Mouse (Mus musculus): ENCODE results near the gene Hnrnpk.
"Not testable (repeated sequence)": the region's sequence is repeated elsewhere in the genome, so short reads cannot be mapped to it uniquely, and the experiment has no call there.

Gene Hnrnpk

DNA sequence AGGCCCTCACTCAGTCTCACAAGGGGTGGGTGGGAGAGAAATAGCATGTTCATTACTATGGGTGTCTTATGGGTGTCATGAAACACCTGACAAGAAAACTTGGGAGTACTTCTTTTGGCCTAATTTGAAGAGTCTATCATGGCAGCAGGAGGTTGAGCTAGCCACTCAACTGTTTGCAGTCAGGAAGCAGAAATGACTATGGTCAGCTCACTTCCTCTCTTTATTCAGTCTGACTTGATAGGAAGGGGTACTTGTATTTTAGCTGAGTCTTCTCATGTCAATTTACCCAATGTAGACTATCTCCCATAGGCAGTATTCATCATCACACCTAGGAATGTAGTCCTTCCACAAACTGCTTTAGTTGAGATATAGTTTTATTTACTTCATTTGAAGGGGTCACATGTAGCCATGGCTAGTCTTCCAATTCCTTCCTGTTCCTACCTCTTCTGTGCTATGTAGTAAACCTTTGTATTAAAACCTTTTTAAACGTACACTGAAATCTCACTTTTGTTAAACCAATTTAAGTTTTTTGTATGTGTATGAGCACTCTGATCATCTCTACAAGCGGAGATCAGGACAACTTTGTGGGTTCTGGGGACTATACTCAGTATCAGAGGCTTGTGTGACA lies 13.7 kb downstream of the Hnrnpk start:
- in situ Hi-C loops (cut with MboI, MseI) = loop anchor here (25.0 kb wide), 1 partner anchor 227 kb away; the partner anchor contains the start of gene Idnk

DNA sequence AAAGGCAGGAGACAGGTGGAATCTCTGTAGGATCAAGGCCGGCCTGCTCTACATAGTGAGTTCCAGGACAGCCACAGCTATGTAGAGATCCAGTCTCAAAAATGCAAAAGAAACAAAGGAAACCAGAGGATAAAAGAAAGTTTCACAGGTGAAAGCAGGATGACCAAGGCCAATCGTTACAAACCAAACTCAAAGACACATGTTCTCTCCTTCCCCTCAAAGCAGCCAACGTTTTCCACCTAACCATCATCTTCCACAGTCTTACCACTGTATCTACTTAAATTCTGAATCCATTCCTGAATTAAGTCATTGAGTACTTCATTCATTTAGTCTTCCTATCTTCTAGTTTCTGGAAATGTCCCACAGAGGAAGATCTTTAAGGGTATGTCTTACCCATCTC lies 14.8 kb downstream of the Hnrnpk start:
- in situ Hi-C loops (cut with MboI, MseI) = loop anchor here (25.0 kb wide), 1 partner anchor 226 kb away; the partner anchor contains the start of gene Idnk

DNA sequence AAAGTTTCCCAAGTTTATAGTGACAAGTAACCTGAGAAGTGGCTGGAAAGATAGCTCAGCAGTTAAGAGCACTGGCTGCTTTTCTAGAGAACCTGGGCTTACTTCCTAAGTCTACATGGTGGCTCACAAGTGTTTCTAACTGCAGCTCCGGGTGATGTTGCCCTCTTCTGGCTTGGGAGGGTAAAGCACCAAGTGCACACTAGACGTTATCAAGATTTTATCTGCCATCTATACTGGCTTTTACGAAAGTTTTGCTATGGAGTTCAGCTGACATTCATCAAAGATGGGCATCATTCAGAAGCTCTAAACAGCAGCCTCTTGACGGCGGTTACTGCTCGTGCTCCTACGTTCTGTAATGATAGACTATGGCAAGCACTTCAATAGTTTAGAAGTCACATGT lies 15.2 kb downstream of the Hnrnpk start:
- in situ Hi-C loops (cut with MboI, MseI) = loop anchor here (25.0 kb wide), 1 partner anchor 226 kb away; the partner anchor contains the start of gene Idnk

DNA sequence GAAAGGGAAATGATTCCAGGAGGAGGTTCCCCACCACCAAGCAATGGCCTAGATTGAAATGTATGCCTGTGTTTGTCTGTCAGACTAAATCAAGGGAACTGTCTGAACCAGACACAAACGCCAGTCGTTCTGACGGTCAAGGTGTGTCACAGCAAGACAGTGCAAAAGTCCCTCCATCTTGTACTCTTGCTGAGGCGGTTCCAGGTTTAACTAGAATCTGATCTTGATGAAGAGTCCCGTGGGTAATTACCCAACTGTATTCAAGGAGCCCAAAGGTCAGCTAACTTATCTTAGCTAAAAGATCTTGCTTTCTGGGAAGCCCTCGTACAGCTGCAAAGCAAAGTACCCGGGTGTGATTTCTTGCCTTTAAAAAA lies 17.6 kb downstream of the Hnrnpk start:
- in situ Hi-C loops (cut with MboI, MseI) = loop anchor here (25.0 kb wide), 1 partner anchor 223 kb away; the partner anchor contains the start of gene Idnk

DNA sequence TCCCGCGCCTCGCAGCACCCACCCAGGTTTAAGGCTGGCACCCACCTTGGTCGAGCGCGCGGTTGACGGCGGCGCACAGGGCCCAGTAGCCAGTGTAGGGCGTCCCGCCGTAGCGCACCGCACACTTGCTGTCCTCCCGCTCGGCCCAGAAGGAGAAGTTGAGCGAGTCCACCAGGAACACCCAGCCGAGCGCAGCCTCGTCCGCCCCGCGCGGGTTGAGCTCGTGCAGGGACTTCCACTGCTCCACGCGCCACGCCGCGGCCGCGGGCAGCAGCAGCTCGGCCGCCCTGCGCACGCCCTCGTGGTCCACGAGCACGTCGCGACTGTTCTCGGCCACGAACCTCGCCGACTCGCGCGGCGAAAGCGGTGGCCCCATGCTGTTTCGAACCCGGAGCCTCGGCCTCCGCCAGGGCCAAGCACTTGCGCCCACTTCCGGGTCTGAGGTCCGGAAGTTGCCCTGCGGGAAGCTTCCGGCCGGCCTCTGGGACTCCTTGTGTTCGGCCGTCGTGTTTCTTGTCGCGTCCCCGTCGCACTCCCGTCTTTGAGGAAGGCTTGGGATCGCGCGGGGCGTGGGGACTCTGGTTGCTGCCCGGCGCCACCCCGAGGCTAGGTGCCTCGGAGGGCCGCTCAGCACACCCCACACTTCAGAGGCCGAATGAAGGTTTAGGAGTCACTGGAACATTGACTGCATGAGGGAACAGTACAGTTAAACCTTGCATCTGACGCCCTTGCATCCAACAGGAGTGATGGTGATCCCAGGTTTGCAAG lies 18.2 kb downstream of the Hnrnpk start, which contains the start of gene 2210016F16Rik:
Gene 2210016F16Rik (minus strand): TSS at position 447 of the 768 bp plus-strand sequence.
- in situ Hi-C loops (cut with MboI, MseI) = loop anchor here (25.0 kb wide), 1 partner anchor 223 kb away; the partner anchor contains the start of gene Idnk

DNA sequence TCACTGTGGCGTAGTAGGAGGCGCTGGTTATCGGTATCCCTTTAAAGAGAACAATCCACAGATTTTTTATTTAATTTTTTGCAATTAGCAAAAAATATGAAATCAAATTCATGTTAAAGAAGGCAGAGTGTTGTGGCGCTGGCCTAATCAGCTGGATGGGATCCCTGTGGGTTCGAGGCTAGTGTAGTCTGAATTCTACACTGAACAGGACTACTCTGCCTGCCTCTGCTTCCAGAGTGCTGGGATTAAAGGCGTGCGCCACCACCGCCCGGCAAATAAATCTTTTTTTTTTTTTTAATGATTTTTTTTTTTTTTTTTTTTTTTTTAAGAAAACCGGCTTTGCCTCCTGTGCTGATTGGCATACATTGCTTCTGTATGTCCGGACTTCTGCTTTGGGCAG lies 18.8 kb downstream of the Hnrnpk start:
- in situ Hi-C loops (cut with MboI, MseI) = loop anchor here (25.0 kb wide), 1 partner anchor 222 kb away; the partner anchor contains the start of gene Idnk

DNA sequence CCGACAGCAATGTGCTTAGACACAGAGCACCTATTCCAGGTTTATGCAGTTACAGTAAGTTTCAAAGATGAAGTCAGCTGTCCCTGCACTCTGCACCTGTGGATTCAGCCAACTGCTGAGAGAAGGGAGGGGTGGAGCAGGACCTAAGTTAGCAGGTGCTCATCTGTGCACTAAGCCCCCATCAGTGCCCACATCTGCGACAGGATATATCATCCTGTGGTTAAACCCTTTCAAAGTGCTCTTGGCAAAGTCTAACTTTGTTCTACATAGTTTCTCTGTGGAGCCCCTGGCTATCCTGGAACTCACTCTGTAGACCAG lies 30.0 kb downstream of the Hnrnpk start:
- in situ Hi-C loops (cut with MboI, MseI) = no loop called here

DNA sequence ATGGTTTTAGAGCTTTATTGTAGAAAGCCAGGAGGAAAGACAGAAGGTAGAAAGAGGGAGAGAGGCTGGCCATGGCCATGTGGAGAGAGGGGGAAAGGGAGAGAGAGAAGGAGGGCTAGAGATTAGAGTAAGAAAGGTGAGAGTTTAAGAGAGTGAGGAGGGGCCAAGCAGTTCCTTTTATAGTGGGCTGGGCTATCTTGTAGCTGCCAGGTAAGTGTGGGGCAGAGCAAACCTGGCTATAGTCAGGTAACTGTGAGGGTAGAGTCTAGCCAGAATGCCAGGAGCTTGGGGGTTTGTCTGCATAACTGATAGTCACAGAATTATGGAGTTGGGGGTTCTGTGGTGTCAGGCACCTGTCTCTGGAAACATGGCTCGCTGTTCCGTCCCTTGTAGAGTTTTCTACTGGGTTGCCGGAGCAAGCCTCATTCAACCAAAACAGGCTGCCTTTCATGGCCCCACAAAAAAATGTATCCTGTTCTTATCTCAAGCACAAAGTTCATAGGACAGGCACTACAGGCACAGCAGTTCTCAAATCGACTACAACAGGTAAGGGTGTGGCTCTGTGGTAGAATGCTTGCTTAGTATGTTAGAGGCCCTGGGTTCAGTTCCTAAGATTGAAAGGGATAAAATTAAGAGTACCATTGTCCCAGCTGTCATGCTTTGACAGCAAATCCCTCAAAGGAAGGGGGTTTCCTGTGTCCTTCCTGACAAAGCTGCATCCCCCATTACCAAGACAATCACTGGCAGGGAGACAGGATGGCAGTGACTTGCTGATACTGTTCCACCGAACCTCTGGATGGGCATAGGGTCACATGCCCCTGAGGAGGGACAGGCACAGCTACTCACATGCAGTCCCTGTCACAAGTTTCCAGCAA lies 30.6 kb downstream of the Hnrnpk start:
- in situ Hi-C loops (cut with MboI, MseI) = no loop called here

DNA sequence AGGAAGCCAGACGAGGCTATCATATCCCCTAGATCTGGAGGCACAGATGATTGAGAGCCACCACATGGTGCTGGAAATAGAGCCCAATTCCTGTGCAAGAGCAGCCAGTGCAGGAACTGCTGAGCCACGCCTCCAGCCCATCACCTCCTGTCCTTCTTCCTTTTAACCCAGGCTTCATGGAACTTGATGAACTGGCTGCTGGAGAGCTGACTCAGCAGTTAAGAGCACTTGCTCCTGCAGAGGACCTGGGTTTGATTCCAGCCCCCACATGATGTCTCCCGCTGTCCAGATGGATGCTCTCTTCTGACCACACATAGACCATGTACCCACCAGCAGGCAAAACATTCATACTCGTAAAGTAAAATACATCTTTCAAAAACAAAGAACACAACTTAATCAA lies 34.3 kb downstream of the Hnrnpk start:
- in situ Hi-C loops (cut with MboI, MseI) = no loop called here

DNA sequence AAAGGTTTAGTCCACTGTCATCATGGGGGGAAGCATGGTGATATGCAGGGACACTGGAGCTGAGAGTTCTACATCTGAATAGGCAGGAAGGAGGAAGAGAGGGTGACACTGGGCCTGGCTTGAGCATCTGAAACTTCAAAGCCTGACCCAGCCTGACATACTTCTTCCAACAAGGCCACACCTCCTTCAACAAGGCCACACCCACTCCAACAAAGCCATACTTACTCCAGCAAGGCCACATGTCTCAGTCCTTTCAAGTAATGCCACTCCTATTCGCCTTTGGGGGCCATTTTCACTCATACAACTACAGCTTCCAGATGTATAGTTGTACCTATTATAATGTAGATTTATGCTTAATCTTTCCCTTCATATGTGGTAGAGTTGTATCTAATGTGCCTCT lies 35.5 kb downstream of the Hnrnpk start:
- in situ Hi-C loops (cut with MboI, MseI) = no loop called here

DNA sequence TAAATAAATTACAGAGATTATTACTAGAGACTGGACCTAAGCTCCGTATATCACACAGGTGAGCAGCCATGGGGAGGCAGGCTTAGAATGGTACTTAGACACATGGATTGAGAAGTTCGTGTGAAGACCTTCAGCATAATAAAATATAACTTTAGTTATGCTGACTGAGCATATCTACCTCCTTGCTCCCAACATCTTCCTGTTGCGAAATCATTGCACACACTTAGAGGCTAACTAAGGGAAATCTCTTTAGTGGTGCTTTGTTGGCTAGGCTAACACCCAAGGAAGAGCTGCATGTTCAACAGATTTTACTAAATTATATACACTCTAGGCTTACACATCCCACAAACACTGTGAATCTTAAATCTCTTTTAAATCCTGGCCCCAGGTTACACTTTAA lies 36.8 kb downstream of the Hnrnpk start:
- in situ Hi-C loops (cut with MboI, MseI) = no loop called here

DNA sequence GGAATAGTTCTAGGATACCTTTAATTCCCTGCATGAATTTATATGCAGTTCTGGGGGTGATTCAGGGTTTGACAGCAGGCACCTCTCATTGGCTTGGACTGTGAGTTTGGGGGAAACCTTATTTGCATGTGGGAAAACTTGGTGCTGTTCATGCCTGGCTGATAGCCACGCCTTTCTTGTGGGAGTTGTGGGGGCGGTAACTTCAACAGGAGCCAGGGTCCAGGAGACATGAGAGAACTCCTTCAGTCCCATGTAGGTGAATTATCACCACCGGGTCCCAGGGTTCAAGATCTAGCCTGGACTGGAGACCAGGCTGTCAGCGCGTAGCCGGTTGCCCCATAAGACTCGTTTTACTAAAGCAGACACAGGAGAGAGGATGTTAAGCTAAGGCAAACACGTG lies 38.0 kb downstream of the Hnrnpk start:
- in situ Hi-C loops (cut with MboI, MseI) = not testable (repeated sequence)

DNA sequence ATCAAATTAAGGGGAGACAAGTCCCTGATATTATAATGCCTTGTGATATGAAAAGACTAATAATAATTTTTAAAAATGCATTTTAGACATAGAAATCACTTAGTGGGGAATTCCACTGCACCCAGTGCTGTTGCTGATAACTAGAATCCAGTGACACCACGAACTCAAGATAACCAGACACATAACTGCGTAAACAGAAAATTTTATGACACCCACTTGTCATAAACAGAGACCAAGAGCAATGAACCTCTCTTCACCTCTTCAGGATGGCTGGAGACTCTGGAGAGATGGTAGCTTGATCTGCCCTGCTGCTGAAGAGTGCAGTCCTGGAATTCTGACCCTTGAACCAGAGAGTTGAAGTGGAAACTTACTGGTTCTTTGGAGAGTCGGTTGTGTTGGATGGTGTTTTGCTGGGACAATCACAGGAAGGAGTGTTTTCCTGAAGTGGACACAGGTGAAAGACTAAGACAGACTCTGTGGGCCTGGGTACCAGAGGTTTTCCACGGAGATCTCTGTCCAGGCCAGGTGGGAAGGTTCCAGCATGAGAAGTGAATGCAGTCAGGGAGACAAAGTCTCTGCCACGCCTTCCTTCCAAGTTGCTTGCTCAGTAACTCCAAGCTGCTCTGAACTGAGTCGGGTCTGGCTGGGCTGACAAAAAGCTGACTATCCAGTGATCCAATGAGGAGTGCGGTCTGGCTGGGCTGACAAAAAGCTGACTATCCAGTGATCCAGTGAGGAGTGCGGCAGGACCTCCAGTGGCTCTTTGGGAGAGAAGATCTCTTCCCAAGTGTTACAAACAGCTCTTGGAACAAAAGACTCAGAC lies 38.6 kb downstream of the Hnrnpk start:
- in situ Hi-C loops (cut with MboI, MseI) = no loop called here

DNA sequence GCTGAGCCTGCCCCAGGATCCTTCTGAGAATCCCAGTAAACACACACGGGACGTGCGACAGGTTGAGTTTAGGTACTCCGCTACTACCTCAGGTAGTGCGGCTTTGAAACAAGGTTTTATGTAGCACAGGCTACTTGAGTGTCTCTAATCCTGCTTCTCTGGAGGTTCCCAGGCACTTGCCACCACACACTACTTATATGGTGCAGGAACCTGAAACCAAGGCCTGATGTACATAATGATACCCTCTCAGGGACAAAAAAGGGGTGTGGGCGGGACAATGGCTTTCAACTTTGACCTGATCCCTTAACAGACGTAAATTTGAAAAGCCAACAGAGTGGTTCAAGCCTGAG lies 43.9 kb downstream of the Hnrnpk start:
- in situ Hi-C loops (cut with MboI, MseI) = loop anchor here (5.0 kb wide), 1 partner anchor 67 kb away; no protein-coding TSS in a partner anchor

DNA sequence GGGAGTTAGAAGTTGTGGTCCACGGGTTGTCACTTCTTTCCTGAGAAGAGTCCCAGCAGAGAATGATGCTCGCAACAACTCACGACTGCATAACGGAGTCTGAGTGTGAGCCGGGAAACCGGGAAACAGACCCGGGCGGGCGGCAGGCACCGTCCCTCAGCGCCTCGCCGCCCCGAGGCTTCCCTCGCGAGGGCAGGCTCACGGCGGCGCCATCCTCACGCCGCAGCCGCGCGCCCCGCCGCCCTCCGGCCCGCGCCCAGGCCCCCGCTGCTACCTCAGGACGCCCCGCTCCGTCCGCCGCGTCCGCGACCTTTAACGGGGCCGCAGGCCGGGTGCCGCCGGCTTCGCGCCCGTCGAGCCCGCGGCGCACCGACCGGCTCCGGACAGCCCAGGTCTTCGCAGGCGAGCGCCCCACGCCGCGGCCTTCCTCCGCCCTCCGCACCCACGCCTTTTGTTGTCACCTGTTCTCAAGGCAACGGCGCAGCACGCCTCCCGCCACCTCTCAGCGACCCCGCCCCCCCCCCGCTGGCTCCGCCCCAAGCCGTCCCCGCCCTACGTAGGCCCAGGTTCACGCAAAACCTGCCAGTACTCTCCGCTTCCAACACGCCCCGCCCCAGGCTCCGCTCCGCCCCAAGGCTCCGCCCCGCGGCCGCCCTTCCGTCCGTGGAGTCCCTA lies 44.4 kb downstream of the Hnrnpk start, which contains the start of gene Kif27:
Gene Kif27 (minus strand): TSS at position 494 of the 675 bp plus-strand sequence.
- in situ Hi-C loops (cut with MboI, MseI) = loop anchor here (5.0 kb wide), 1 partner anchor 66 kb away; no protein-coding TSS in a partner anchor

DNA sequence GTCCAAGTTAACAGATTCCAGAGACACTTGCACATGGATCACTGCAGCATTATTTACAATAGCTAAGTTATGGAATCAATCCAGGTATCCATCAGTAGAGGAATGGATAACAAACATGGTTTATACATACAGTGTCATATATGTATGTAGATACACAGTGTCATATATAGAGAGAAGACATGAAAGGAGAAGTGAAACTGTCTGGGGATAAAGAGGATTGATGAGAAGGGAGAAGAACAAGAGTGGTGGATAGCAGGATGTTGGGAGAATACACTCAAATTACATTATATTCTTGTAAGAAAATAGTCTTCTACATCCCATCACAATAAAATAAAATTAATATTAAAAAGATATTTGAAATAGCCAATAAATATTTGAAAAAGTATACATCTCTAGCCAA lies 50.1 kb downstream of the Hnrnpk start:
- in situ Hi-C loops (cut with MboI, MseI) = no loop called here

DNA sequence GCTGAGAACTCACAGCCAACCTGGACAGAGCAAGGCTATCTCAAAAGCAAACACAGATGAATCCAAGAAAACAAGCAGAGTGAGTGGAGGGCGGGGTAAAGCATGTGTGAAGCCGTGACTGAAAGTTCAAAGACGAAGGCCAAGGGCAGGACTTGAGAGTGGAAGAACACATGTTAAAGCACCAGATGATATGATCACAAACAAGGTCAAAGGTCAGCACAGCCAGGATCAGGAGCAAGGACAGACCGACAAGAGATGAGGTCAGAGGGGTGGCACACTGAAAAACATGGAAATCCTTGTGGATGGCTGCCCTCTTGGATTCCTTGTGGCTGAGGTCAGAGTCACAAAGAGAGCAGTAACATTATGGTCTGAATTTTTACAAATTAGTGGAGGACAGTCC lies 52.5 kb downstream of the Hnrnpk start:
- in situ Hi-C loops (cut with MboI, MseI) = no loop called here

DNA sequence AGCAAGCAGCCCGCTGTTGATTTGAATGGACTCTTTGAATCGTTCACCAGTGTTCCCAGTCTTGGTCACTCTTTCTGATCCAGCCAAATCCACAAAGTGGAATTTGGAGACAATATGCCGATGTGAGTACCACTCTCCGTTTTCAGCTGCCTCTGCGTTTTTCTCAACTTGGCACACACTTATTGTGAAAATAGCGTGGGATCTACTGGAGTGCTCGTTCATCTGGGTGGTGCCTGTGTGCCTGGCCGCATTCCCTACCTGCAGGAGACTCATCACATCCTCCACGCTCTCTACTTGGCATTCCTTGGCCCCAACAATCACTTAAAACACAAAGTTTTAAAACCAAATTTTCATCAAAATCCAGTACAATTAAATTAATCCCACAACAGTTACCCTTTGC lies 58.6 kb downstream of the Hnrnpk start:
- in situ Hi-C loops (cut with MboI, MseI) = no loop called here
